Mouse (Mus musculus) hematopoietic stem cell, adult 5-6 weeks (primary cell): ENCODE data around the gene Zbed5. TPM values are rescaled to one million over a fixed set of nuclear protein-coding genes. Genes with fewer than 3 reads are reported as not detected.

Experiments
- ATAC-seq, 2 experiments: fragments of 125-278 bp in 1 of 2; replicated peaks in 1 of 2; 2 replicates each; pipeline ENCODE4 v1.8.0; 2016 to 2017; ENCODE audit warnings: inconsistent platforms in 2 of 2, mild to moderate bottlenecking in 2 of 2, moderate number of reproducible peaks in 2 of 2, low read depth in 1 of 2, moderate TSS enrichment in 1 of 2; ENCODE audit not compliant: low FRiP score in 2 of 2, poor library complexity in 2 of 2, severe bottlenecking in 2 of 2, insufficient read depth in 1 of 2, low TSS enrichment in 1 of 2
- total RNA-seq: library from RNA; stranded (forward); fragments of 172-1452, 232-1000 nt; gene quantifications from 2 replicates; pipeline ENCODE4 v1.2.3, GENCODE M21; 2017

Gene Zbed5
- total RNA-seq = 7.6 and 12.1 TPM in 2 replicates

DNA sequence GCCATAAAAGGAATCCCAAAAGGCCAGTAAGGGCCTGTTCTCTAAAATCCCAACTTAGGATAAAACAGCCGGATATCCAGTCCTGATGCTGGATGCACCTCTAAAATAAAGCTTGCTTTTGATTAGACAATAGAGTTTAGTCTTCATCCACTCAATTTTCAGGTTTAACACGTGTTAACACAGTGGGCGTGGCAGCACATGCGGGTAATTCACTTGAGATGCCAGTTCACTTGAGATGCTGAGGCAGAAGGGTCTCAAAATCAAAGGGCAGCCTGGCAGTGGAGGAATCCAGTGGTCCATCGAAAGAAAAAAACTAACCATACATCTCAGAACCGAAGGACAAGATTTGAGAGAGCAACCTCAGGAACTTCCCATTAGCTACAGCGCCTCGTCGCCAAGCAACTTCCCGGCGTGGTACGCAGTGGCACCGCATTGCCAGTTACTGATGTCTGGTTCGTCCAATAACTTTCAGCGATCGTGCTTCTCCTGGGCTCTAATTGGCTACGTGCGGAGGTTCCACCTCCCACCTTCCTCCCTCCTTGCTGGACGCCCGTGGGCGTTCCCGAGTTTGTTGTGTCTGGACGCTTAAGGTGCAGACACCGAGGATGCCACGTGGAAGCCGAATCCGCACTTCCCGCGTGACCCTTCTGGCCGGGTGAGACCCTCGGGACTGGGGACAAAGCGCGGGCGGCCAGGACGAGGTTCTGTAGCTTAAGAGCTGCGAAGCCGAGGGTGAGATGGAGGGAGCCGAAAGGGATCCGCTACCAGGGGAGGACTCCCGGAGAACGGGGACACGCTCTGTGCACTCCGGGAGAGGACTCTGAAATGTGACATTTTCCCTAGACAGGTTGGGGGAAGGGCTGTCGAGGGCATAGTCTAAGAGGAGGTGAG is at the start of gene Zbed5:
Zbed5 (plus strand) TSS at position 526 of the 891 bp plus-strand sequence.
- peak; percentile 100 for ATAC-seq

GRCm38 (mm10) chr5:129846752-129847557 is 48.6 kb upstream of the Zbed5 start, which contains the start of gene Sumf2:
Gene Sumf2, plus strand, starts transcription at chr5:129846986.
- peak; percentile 98 to 99 for ATAC-seq

GRCm38 (mm10) chr5:129847558-129847820 is 48.0 kb upstream of the Zbed5 start:
- 0 out of 4 replicates have a peak, but pooled peaks of 1 of the 2 experiments have one; percentile 14 for ATAC-seq

DNA sequence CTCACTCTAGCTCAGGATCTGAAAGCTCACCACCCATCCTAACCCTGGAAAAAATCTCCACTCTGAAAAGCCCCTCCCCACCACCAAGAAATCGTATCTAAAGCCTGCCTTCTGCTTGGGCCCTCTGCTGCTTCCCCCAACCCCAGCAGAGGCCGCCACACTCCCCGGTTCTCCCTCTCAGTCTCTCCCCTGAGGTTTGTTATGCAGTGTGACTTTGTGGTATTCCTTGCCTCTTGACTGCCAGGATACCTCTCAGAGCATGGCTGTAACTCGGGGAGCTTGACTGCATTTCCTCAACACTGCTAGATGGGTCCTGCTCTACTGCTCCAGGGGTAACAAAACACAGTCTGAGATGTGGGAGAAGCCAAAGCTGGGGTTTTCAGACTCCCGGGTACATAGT is 40.4 kb upstream of the Zbed5 start:
- no peak for ATAC-seq

GRCm38 (mm10) chr5:129856414-129856813 is 39.1 kb upstream of the Zbed5 start:
- no peak for ATAC-seq

- no peak for ATAC-seq
These were observed 33.2 kb upstream of the Zbed5 start for GRCm38 (mm10) chr5:129862325-129862724.

DNA sequence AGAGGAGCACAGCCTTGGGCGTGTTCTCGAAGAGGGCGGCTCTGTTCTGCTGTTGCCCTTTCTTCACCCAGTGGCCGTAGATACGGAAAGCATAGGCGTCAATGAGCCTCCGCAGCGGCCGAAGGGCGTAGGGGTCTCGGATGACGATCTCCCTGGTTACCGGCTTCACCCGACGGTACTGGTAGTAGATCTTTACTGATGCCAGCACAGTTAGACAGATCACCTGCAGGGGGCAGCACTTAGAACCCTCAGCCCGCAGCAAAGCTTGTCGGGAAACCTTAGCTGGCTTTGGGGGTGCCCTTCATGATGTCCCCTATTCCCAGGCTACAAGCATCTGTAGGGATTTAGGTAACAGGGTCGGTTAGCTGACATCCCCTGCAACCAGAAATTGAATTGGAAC is 31.1 kb upstream of the Zbed5 start:
- ATAC-seq = peak in 1 of 2 experiments; percentile 46; a peak in 1 of 4 replicates

GRCm38 (mm10) chr5:129865841-129866240 is 29.7 kb upstream of the Zbed5 start:
- no peak for ATAC-seq

DNA sequence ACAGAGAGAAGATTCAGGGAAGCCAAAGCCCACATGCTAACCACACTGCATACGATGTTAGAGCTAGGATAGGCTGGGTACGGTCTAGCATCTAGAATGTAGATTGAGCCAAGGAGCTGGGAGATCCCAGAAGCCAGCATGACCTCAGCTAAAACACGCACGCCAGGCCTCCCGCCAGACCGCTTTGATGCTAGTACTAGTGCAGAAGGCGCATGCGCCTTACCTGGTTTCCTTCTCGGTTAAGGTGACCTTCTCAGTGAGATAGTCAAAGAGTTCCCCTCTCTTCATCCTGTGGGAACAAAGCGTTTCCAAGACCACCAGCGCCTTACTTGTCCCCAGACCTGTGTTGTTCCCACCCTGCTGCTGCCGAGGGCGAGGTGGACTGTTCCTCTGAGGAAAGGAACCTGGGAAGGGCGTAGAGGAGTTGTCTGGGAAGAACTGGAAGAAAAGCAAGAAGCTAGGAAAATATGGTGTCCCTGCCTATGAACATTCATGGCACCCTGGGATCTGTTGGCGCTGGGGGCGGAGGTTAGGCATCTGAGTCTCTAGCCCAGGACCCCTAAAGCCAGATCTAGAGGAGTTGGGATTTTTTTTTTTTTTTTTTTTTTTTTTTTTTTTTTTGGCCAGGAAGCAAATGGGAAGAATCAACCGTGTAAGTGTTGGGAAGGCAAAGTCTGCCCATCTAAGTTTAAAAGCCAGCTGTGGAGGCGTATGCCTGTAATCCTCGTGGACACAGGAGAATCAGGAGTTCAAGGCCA is 26.1 kb upstream of the Zbed5 start:
- ATAC-seq = no peak

DNA sequence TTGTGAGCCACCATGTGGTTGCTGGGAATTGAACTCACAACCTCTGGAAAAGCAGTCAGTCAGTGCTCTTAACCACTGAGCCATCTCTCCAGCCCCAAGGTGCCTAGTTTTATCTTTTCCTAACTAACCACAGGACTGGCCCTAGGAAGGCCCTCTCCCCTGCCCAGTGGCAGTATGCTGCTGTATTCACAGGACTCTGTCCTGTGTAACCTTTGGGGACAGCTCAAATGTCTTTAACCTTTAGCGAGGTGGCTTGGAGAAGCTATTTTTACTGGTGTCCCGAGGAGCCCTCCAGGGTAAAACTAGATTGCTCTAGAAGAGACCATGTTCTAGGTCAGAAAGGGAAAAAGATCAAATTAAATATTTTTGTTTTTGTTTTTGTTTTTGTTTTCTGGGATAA is 24.3 kb upstream of the Zbed5 start:
- no peak for ATAC-seq

DNA sequence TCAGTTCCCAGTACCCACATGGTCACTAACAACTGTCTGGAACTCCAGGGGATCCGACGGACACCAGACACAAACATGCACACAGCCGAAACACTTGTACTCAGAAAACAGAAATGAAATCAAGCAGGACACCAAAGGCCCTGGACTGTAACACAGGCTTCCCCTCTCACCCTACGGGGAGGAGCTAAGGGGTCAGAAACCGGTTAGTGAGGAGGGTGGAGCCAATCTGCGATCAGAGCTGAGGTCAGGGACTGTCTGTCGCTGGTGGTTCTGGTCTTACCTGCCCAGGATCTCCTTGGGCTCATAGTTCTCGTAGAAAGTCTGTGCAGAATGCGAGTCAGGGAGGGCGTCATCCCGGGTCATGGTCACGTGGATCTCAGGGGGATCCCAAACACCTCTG is 21.6 kb upstream of the Zbed5 start:
- ATAC-seq = no peak

GRCm38 (mm10) chr5:129875098-129875497 is 20.4 kb upstream of the Zbed5 start:
- no peak for ATAC-seq

GRCm38 (mm10) chr5:129877731-129878455 is 17.6 kb upstream of the Zbed5 start:
- no peak for ATAC-seq

- ATAC-seq = no peak
These were observed 16.6 kb upstream of the Zbed5 start for GRCm38 (mm10) chr5:129878946-129879345.

DNA sequence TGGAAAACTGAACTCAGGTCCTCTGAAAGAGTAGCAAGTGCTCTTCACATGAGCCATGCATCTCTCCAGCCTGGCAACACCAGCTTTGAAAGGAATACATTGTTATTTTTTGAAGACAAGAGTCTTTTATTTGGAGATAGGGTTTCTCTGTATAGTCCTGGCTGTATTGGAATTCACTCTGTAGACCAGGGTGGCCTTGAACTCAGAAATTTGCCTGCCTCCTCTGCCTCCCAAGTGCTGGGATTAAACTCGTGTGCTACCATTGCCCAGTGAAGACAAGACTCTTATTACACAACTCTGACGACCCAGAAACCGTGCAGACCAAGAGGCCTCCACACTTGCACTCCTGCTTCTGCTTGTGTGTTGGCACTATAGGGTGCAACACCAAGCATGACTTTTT is 15.6 kb upstream of the Zbed5 start:
- no peak for ATAC-seq

GRCm38 (mm10) chr5:129886271-129886670 is 9.3 kb upstream of the Zbed5 start:
- ATAC-seq = no peak
